Mouse (Mus musculus) gonadal fat pad, adult 2 months (tissue): ENCODE data around the gene Rbms3. TPM values are rescaled to one million over a fixed set of nuclear protein-coding genes. Genes with fewer than 3 reads are reported as not detected.

Source experiments
- DNase-seq: peaks from one replicate; pipeline ENCODE4 v3.0.0-alpha.2; 2012; ENCODE audit warnings: low read depth
- polyA plus RNA-seq: library from polyadenylated mRNA; depleted of rRNA; stranded (reverse); fragments of >200 nt; gene quantifications from 2 replicates; pipeline ENCODE4 v1.2.3, GENCODE M21; 2012

Rbms3 gene
- polyA plus RNA-seq, 1 experiment = 21.4 TPM

DNA sequence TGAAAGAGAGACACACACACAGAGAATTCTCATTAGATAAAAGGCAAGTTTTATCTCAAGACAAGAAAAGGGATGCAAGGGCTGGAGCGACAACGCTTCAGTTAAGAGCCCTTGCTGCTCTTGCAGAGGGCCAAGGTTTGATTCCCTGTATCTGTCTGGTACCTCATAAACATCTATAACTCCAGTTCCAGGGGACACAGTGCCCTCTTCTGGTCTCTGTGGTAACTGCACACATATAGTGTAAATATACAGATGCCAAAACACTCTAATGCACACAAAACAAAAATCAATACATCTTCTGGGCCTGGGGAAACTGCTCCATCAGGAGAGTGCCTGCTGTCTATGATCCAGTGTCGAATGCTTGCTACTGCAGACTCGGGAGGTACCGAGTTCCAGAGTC is 145.3 kb downstream of the Rbms3 start:
- DNase-seq = no peak

GRCm38 (mm10) chr9:117476753-117477152 is 153.0 kb downstream of the Rbms3 start:
- DNase-seq = no peak

GRCm38 (mm10) chr9:117452816-117453215 is 176.9 kb downstream of the Rbms3 start:
- DNase-seq = no peak

- DNase-seq = no peak
Measured at GRCm38 (mm10) chr9:117442611-117443010, 187.1 kb downstream of the Rbms3 start.

DNA sequence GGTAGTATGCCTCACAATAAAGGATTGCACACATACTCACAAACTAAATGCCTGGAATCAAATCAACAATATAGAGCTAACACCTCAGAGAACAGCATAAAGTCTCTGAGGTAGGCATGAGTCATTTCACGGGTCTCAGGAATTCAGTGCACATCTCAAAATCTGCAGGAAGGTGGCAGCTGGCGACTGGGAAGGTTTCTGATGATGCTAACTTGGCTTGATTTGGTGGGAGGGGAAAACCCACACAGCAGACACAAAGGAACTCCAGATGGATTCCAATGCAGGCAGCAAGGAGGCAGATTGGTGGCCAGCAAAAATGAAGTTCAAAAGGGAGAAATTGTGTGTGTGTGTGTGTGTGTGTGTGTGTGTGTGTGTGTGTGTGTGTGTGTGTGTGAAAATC is 193.9 kb downstream of the Rbms3 start:
- no peak for DNase-seq

GRCm38 (mm10) chr9:117430670-117431069 is 199.0 kb downstream of the Rbms3 start:
- no peak for DNase-seq

DNA sequence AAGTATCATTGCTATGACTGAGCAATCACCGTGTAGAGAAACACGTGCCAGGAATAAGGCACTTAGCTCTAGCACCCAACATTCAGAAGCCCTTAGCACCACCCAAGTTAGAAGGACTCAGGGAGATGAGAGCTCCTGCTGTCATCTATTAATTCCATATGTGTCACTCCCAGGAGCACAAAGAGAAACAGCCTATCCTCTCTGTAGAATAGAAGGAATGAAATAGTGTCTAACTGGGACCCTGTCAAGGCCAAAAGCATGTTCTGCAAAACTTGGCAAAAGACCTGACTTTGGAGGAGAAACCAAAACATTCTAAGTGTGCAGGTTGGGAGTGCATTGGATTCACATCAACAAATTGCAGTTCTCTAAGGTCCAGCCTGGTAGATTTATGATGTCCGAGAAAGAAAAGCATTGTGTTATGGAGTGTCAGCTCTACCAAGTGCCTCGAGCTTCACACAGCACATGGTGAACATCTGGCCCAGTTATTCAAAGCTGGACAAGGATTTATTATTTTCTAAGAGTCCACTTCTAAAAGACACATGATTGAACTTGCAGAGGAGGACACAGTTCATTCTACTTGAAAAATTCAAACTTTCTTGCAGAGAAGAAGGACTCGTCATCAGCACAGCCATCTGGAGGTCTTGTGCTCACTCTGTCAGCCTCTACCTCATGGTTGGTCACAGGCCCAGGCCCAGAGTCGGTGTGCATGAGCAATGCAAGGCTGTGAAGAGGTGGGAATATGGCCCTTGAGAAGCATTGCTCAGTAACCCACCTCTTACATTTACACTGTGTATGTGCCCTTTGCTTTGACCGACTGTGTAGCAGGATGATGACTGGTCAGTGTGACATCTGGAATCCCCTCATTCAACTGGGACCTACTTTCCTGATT is 200.3 kb downstream of the Rbms3 start:
- DNase-seq = no peak

- no peak for DNase-seq
Measured at GRCm38 (mm10) chr9:117423259-117423658, 206.5 kb downstream of the Rbms3 start.

- no peak for DNase-seq
Measured at GRCm38 (mm10) chr9:117419874-117420485, 209.7 kb downstream of the Rbms3 start.

DNA sequence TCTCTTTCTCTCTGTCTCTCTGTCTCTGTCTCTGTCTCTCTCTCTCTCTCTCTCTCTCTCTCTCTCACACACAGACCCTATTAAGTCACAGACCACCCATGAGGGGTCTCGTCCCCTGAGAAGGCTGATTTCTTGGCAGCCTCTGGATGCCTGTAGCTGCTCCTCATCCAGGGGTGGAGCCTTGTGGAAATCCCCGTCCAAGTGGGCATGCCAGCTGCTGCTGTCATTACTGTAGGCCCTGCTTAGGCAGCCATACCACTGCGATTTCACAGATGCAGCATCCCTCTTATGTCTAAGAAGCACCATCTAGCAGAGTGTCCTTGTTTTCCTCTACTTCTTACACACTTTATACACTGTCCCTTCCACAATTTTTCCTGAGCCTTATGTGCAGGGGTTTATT is 216.5 kb downstream of the Rbms3 start:
- no peak for DNase-seq

- no peak for DNase-seq
Measured at GRCm38 (mm10) chr9:117412584-117412983, 217.1 kb downstream of the Rbms3 start.

GRCm38 (mm10) chr9:117404621-117405020 is 225.1 kb downstream of the Rbms3 start:
- no peak for DNase-seq

- DNase-seq = no peak
Measured at GRCm38 (mm10) chr9:117400262-117400671, 229.4 kb downstream of the Rbms3 start.

GRCm38 (mm10) chr9:117397071-117397470 is 232.6 kb downstream of the Rbms3 start:
- no peak for DNase-seq

GRCm38 (mm10) chr9:117396586-117396985 is 233.1 kb downstream of the Rbms3 start:
- no peak for DNase-seq

- no peak for DNase-seq
Measured at GRCm38 (mm10) chr9:117393626-117394525, 235.8 kb downstream of the Rbms3 start.

- DNase-seq = no peak
Measured at GRCm38 (mm10) chr9:117388024-117388423, 241.7 kb downstream of the Rbms3 start.

DNA sequence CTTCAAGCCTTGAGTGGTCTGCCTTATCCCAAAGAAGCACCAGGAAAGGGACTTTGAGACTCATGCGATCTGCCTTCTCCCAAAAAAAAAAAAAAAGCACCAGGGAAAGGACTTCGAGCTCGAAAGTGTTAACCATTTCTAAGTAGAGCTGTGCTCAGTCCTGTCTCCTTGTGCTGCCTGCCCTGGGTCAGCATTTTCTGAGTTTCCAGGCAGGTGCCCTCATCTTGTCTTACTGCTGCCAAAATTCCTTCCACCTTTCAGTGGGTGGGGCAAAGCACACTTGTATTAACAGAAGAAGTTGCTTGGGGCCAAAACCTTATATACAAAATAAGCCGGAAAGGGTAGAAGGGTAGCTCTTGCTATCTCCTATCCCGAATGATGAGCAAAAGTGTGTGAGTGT is 248.8 kb downstream of the Rbms3 start:
- DNase-seq = no peak

GRCm38 (mm10) chr9:117380076-117380475 is 249.6 kb downstream of the Rbms3 start:
- no peak for DNase-seq

GRCm38 (mm10) chr9:117379448-117379983 is 250.2 kb downstream of the Rbms3 start:
- DNase-seq = no peak

- DNase-seq = no peak
Measured at GRCm38 (mm10) chr9:117378131-117378890, 251.4 kb downstream of the Rbms3 start.
